Mouse (Mus musculus) leukemia stem cell, adult 10-12 weeks (primary cell): ENCODE measurements around the gene Paox. TPM values are rescaled to one million over a fixed set of nuclear protein-coding genes. Genes with fewer than 3 reads are reported as not detected.

Experiments used
- polyA plus RNA-seq: library from polyadenylated mRNA; stranded (reverse); fragments of >175 nt; gene quantifications from 2 replicates; pipeline ENCODE4 v1.2.3, GENCODE M21; 2012; ENCODE audit warnings: low replicate concordance

The Paox gene
- 2.6 and 4.2 TPM in 2 replicates for polyA plus RNA-seq

GRCm38 (mm10) chr7:140115583-140116328 lies at the start of gene Paox:
TSS of gene Paox (plus strand) at chr7:140115799.

GRCm38 (mm10) chr7:140082242-140082678 lies 33.3 kb upstream of the Paox start, which contains the start of gene Caly:
TSS of gene Caly (minus strand) at chr7:140082548.

GRCm38 (mm10) chr7:140092924-140093528 lies 22.6 kb upstream of the Paox start, which contains the start of gene Prap1:
TSS of gene Prap1 (plus strand) at chr7:140093395.

GRCm38 (mm10) chr7:140101993-140102860 lies 13.4 kb upstream of the Paox start, which contains the start of gene Fuom:
TSS of gene Fuom (minus strand) at chr7:140102441.

GRCm38 (mm10) chr7:140116329-140117054 lies 893 bp downstream of the Paox start, which contains the start of gene Echs1:
TSS of gene Echs1 (minus strand) at chr7:140116476.

GRCm38 (mm10) chr7:140137135-140138020 lies 21.8 kb downstream of the Paox start, which contains the start of gene Mtg1:
TSS of gene Mtg1 (plus strand) at chr7:140137564.

GRCm38 (mm10) chr7:140154218-140154927 lies 38.8 kb downstream of the Paox start, which contains the start of gene Sprn:
TSS of gene Sprn (minus strand) at chr7:140154877.

GRCm38 (mm10) chr7:140164664-140165063 lies 49.1 kb downstream of the Paox start, which contains the start of gene Olfr522:
TSS of gene Olfr522 (minus strand) at chr7:140164764.

GRCm38 (mm10) chr7:140172936-140173335 lies 57.3 kb downstream of the Paox start, which contains the start of gene Olfr523:
TSS of gene Olfr523 (plus strand) at chr7:140173217.

Other genes with a start within 250 kb of the Paox start
- 0.06 TPM in 1 of 2 replicates, not detected in the other for gene Kndc1, start 221.1 kb upstream of the Paox start, polyA plus RNA-seq
- gene Utf1, start 172.0 kb upstream of the Paox start, polyA plus RNA-seq: 0.39 and 0.77 TPM in 2 replicates
- gene 6430531B16Rik, start 137.0 kb upstream of the Paox start, polyA plus RNA-seq: not detected in 2 replicates
- 2.5 and 4.3 TPM in 2 replicates for gene Adam8, start 123.2 kb upstream of the Paox start, polyA plus RNA-seq
- 15.0 and 21.8 TPM in 2 replicates for gene Zfp511, start 79.4 kb upstream of the Paox start, polyA plus RNA-seq
- gene Tubgcp2, start 79.1 kb upstream of the Paox start, polyA plus RNA-seq: 2.9 and 8.4 TPM in 2 replicates
- not detected in 2 replicates for gene Msx3, start 66.7 kb upstream of the Paox start, polyA plus RNA-seq
- not detected in 2 replicates for gene Caly, start 33.3 kb upstream of the Paox start, polyA plus RNA-seq
- gene Prap1, start 22.4 kb upstream of the Paox start, polyA plus RNA-seq: not detected in 2 replicates
- 22.3 and 34.2 TPM in 2 replicates for gene Fuom, start 13.4 kb upstream of the Paox start, polyA plus RNA-seq
- 2.1 and 6.3 TPM in 2 replicates for gene Echs1, start 677 bp downstream of the Paox start, polyA plus RNA-seq
- gene Mtg1, start 21.8 kb downstream of the Paox start, polyA plus RNA-seq: 5.5 and 5.9 TPM in 2 replicates
- not detected in 2 replicates for gene Sprn, start 39.1 kb downstream of the Paox start, polyA plus RNA-seq
- gene Olfr522, start 49.0 kb downstream of the Paox start, polyA plus RNA-seq: not detected in 2 replicates
- not detected in 2 replicates for gene Olfr523, start 57.4 kb downstream of the Paox start, polyA plus RNA-seq
- not detected in 2 replicates for gene Olfr524, start 90.2 kb downstream of the Paox start, polyA plus RNA-seq
- gene Cd163l1, start 102.5 kb downstream of the Paox start, polyA plus RNA-seq: 0.07 TPM in 1 of 2 replicates, not detected in the other
- gene 5830411N06Rik, start 131.5 kb downstream of the Paox start, polyA plus RNA-seq: 0.05 and 0.08 TPM in 2 replicates
- not detected in 2 replicates for gene Olfr525, start 205.1 kb downstream of the Paox start, polyA plus RNA-seq
- gene Olfr527, start 218.2 kb downstream of the Paox start, polyA plus RNA-seq: not detected in 2 replicates
- 0.06 TPM in 1 of 2 replicates, not detected in the other for gene Olfr60, start 245.9 kb downstream of the Paox start, polyA plus RNA-seq